Mouse (Mus musculus): ENCODE results near the gene Mrgprb5. TPM values are rescaled to one million over a fixed set of nuclear protein-coding genes. Genes with fewer than 3 reads are reported as not detected.

The Mrgprb5 gene
- total RNA-seq (2023), result not detected

GRCm38 (mm10) chr7:48168919-48169318 is at the start of gene Mrgprb5:
Gene Mrgprb5 (minus strand): TSS chr7:48169019.

DNA sequence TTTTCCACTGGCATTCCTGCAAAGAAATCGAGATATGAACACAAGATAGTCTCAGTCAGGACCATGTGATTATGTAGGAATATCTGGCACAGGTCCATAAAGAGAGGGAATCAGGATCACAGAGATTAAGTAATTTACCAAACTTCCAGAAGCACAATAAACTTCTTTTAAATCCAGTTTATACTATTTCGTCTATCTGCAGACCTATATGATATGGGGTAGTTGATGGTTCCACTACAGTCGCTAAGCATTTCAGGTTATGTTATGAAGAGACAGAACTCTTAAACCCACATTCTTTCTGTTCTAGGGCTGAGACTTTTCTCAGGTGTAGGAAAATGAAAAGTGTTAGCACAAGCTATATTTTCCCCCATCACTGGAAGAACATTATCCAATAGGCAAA is 30.4 kb upstream of the Mrgprb5 start, which contains the start of gene Mrgprb4:
TSS of gene Mrgprb4 (minus strand) at position 101 of the 400 bp plus-strand sequence.

Other genes starting within 250 kb of the Mrgprb5 start
- not detected for gene Mrgpra4, start 186.9 kb downstream of the Mrgprb5 start, total RNA-seq (2023)
- gene Mrgprx1, start 141.4 kb downstream of the Mrgprb5 start, total RNA-seq (2023), result not detected
- gene Mrgprb4, start 30.3 kb upstream of the Mrgprb5 start, total RNA-seq (2023), result not detected
- not detected for gene Mrgprb8, start 219.5 kb upstream of the Mrgprb5 start, total RNA-seq (2023)